1 mouse cellular context compared by ENCODE assay signal in the genomic region with DNA sequence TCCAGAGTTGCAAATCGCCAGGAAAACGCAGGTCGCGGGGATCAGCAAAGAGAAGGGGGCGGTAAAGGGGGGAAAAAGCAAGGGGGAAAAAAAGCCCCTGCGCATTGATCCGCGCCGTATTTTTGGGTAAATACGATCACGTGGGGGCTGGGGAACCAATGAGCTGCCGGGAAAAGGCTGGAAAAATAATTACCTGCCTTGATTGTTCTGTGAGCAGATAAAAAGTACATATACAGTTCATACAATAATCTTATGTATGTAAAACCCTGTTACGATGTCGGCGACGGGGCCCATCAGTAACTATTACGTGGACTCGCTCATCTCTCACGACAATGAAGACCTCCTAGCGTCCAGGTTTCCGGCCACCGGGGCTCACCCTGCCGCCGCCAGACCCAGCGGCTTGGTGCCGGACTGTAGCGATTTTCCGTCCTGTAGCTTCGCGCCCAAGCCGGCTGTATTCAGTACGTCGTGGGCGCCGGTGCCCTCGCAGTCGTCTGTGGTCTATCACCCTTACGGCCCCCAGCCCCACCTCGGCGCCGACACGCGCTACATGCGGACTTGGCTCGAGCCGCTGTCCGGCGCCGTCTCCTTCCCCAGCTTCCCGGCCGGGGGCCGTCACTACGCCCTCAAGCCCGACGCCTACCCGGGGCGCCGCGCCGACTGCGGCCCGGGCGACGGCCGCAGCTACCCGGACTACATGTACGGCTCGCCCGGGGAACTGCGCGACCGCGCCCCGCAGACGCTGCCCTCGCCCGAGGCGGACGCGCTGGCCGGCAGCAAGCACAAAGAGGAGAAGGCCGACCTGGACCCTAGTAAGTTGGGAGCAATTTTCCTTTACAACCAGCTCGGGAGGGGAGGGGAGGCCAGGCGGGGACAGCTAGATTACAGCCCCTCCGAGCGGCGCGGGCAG.
TF ChIP-seq lines count a peak whose summit lies in the region.

No protein-coding gene starts in this region.

TF ChIP-seq in MEL, 35 proteins besides CTCF, POLR2A, EP300 and RAD21 (continued from another document):
- TF ChIP-seq USF2 (IDR thresholded peaks at IDR 0.05; ENCODE audit: borderline replicate concordance in 1 of 2, insufficient read depth in 1 of 2, low read depth in 1 of 2, low read length in 2 of 2) (peak; percentile 37 to 87; a peak in 3 of 4 replicates), POLR2AphosphoS5 (IDR thresholded peaks at IDR 0.05; ENCODE audit: borderline replicate concordance, low read depth, low read length) (no peak), ZC3H11A (IDR thresholded peaks at IDR 0.05; ENCODE audit: low read depth, low read length) (no peak), MAX (IDR thresholded peaks at IDR 0.05; ENCODE audit: low read length) (peak; percentile 84), HCFC1 (IDR thresholded peaks at IDR 0.05; ENCODE audit: low read depth, low read length) (no peak; the same call in 1 of the 2 replicates), ETS1 (IDR thresholded peaks at IDR 0.05; ENCODE audit: low read depth, low read length) (no peak), NELFE (IDR thresholded peaks at IDR 0.05; ENCODE audit: low read depth, low read length) (no peak; the same call in 1 of the 2 replicates), TAL1 (IDR thresholded peaks at IDR 0.05; ENCODE audit: low read length) (no peak), TCF12 (IDR thresholded peaks at IDR 0.05; ENCODE audit: low read depth, low read length) (no peak), CHD1 (IDR thresholded peaks at IDR 0.05; ENCODE audit: low read depth, low read length) (no peak)
